Mouse (Mus musculus) liver, postnatal 0 days (tissue): ENCODE measurements around the gene Pex3.

Source experiments
- CTCF ChIP-seq: sonication (generic); IDR thresholded peaks from 2 replicates; pipeline ENCODE4 v1.5.1; 2016; ENCODE audit warnings: antibody characterized with exemption, low read depth
- EP300 ChIP-seq: IDR thresholded peaks from 2 replicates; pipeline ENCODE4 v1.6.1; 2016; ENCODE audit warnings: antibody characterized with exemption, low read depth, mild to moderate bottlenecking

DNA sequence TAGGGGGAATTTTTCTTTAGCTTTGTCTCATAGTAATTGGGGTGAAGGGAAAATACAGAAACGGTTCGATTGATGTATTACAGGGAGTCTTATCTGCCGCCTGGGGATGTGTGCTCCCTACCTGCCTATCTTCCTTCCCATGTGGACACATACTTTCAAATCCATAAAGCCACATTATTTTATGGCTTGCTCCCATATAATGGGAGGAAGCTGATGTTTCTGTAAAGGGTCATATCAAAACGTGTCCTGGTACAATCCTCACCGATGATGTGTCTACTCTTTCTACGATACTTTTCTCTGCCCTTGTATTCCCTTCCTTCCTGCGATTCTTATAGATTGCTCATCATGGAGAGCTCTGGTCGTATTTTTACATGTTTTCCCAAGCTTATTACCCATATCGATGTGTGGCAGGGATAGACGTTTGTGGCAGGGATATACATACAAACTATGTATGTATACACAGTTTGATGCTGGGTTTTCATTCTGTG is 600 bp upstream of the Pex3 start:
- no peak for TF ChIP-seq CTCF
- TF ChIP-seq EP300, result no peak
